Mouse (Mus musculus) kidney, postnatal 14 days (tissue): ENCODE measurements around the gene Adcy4.

Source experiments
- DNase-seq: peaks from one replicate; pipeline ENCODE4 v3.0.0; 2022; ENCODE audit warnings: mixed read lengths

Gene Adcy4

DNA sequence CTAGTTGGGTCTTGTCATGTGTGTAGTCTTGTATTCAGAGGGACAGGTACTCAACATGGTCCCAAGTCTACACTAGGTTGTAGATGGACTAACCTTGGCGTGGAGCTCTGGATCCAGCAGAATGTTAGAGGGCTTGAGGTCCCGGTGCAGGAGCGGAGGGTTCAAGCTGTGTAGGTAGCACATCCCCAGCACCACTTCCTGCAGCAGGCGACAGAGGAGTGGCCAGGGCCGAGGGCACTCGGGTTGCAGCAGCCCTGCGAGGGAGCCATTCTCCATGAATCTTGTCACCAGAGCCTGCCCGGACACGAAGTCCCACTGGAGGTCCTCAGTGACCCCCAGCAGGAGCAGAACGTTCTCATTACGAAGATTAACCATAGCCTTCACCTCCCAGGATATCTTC lies 3.8 kb upstream of the Adcy4 start:
- no peak for DNase-seq

- peak; percentile 12 for DNase-seq
Observed at GRCm38 (mm10) chr14:55785195-55785594, 1.3 kb upstream of the Adcy4 start.

GRCm38 (mm10) chr14:55783171-55783957 lies 531 bp downstream of the Adcy4 start:
- peak; percentile 66 for DNase-seq

DNA sequence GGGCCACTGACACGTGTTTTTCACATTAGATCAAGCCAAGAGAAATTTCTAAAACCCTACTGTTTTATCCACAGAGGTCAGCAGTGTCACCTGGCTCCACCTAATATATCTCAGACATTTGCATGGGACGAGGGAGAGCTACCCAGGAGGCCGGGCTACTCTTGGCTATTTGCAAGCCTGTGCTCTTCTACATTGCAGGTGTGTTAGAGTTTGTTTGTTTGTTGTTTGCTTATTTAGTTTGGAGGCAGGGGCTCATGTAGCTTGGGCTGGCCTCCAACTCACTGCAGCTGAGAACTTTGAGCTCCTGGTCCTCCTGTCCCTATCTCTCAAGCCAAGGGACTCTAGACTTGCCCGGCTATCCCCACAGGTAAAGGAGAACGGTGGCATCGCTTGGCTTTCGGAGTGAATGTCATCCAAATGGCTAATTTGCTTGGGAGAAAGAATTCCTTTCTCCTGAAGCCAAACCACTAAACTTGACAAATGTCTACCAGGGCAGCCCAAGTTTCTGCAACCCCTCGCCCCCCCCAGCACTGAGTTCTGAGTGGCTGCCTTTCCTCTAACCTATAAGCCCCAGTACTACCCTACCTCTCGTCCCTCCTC lies 1.4 kb downstream of the Adcy4 start:
- DNase-seq, result no peak

DNA sequence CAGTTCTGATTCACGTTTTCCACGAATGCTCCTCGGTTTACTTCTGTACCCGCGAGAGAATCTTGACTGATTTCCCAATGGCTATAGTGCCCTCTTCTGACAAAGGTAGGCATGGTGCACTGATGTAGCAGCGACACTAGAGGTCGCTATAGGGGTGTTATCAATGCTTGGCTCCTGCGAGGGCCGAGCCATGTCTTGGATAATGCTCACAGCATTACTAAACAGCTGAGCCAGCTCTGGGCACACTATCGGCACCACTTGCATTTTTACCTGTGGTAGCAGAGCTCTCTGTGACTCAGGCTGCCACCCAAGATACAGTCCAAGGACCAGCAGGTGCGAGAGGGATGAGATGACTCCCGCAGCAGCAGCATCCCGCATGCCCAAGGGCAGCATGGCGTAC lies 2.6 kb downstream of the Adcy4 start:
- DNase-seq, result peak; percentile 81

GRCm38 (mm10) chr14:55780736-55781135 lies 3.2 kb downstream of the Adcy4 start:
- no peak for DNase-seq

- DNase-seq, result no peak
Observed at GRCm38 (mm10) chr14:55779656-55780055, 4.2 kb downstream of the Adcy4 start.

GRCm38 (mm10) chr14:55778686-55779085 lies 5.2 kb downstream of the Adcy4 start:
- no peak for DNase-seq

DNA sequence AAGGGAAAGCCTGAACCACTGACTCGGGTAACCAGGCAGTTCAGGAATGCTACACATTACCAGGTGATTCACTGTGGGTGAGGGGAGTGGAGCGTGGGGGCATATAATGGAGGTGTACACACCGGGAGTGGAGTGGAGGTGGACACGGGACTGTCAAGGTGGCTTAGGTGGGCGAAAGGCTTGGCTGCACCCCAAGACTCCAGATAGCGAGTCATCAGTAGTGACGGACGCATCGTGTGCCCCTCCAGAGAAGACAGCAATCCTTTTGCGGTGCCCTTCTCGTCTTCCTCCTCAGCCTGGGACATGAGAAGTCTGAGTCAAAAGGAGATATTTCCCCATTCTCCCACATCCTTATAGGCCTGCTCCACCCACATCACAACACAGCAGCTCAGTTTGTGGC lies 6.1 kb downstream of the Adcy4 start:
- DNase-seq, result no peak

GRCm38 (mm10) chr14:55777176-55777575 lies 6.7 kb downstream of the Adcy4 start:
- DNase-seq, result no peak

- DNase-seq, result no peak
Observed at GRCm38 (mm10) chr14:55776711-55777110, 7.2 kb downstream of the Adcy4 start.

GRCm38 (mm10) chr14:55769087-55769703 lies 14.7 kb downstream of the Adcy4 start:
- no peak for DNase-seq

DNA sequence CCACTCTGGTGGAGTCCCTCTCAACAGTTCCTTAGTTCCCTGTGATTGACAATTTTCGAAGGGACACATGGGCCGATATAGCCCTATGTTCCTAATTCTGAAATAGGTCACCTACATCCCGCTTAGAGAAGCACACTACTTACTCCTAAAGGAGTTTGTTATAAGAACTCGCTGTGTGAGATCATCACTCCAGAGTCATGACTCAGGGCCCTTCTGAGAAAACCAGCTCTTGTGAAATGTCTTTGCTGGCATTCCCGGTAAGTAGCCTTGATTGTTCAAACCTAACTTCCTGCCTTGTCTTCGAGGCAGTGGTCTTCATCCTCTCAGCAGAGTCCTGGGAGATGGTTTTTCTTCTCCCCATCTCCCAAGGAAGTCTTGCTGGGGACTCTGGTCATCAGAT lies 15.3 kb downstream of the Adcy4 start:
- DNase-seq, result no peak

DNA sequence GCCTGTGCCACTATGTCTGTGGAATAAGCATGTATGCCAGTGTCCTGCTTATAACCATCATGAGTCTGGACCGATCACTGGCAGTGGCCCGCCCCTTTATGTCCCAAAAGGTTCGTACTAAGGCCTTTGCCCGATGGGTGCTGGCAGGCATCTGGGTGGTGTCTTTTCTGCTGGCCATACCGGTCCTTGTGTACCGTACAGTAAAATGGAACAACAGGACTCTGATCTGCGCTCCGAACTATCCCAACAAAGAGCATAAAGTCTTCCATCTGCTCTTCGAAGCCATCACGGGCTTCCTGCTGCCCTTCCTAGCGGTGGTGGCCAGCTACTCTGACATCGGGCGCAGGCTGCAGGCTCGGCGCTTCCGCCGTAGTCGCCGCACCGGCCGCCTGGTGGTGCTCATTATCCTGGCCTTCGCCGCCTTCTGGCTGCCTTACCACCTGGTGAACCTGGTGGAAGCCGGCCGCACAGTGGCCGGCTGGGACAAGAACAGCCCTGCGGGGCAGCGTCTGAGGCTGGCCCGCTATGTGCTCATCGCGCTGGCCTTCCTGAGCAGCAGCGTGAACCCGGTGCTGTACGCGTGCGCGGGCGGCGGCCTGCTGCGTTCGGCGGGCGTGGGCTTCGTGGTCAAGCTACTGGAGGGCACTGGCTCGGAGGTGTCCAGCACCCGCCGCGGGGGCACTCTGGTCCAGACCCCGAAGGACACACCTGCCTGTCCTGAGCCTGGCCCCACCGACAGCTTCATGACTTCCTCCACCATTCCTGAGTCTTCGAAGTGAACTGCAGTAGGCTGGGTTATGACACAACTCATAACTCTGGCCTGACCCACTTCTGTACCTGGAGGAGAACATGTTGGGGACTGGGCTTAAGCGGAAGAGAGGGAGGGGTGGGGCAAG lies 16.1 kb downstream of the Adcy4 start:
- peak; percentile 84 for DNase-seq

DNA sequence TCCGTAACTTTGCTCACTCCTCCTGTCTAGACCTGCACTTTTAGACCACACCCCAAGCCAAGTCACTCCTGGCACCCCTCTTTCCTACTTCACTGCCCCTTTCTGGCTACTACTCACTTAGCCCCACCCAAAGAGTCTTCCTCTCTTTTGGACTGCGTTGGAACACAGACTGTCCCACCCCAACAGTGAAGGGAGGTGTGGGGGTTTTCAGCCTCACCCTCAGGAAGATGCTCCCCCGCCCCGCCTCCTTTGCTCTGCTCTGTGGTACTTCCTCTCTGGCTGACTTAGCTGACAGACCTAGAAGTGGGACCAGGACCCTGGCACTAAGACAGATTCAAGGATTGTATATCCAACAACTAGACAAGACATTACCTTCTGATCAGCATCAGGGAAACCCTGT lies 18.2 kb downstream of the Adcy4 start, which contains the start of gene Ltb4r1:
Ltb4r1 (plus strand) TSS at position 267 of the 400 bp plus-strand sequence.
- no peak for DNase-seq

GRCm38 (mm10) chr14:55763166-55763565 lies 20.7 kb downstream of the Adcy4 start:
- peak; percentile 21 for DNase-seq

DNA sequence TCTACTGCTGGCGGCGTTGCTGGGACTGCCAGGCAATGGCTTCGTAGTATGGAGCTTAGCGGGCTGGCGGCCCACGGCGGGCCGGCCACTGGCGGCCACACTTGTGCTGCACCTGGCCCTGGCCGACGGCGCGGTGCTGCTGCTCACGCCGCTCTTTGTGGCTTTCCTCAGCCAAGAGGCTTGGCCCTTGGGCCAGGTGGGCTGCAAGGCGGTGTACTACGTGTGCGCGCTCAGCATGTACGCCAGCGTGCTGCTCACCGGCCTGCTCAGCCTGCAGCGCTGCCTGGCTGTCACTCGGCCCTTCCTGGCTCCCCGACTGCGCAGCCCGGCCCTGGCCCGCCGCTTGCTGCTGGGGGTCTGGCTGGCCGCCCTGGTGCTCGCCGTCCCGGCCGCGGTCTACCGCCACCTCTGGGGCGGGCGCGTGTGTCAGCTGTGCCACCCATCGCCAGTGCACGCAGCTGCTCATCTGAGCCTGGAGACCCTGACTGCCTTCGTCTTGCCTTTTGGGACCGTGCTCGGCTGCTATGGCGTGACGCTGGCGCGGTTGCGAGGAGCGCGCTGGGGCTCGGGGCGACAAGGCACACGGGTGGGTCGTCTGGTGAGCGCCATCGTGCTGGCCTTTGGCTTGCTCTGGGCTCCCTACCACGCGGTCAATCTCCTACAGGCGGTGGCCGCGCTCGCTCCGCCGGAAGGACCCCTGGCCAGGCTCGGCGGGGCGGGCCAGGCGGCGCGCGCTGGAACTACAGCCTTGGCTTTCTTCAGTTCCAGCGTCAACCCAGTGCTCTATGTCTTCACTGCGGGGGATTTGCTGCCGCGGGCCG lies 21.7 kb downstream of the Adcy4 start:
- peak; percentile 67 for DNase-seq

DNA sequence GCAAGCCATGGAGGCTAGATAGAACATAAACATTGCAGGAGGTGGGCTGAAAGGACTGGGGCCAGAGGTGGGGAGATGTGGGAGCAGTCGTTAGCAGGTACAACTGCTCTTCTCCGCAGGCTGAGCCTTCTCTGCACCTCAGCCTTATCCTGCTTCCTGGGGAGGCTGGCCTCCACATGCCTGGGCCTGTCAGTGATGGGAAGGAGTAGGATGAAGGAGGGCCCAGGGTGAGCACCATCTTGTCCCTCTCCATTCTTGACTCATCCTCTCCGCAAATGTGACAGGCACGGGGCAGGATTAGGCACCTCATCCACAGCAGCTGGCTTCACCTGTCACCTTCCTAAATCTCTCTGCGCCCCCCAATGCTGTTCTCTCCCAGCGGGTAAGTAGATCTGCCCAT lies 22.7 kb downstream of the Adcy4 start, which contains the start of gene Ltb4r2:
Ltb4r2 (plus strand) TSS at position 266 of the 400 bp plus-strand sequence.
- DNase-seq, result no peak

DNA sequence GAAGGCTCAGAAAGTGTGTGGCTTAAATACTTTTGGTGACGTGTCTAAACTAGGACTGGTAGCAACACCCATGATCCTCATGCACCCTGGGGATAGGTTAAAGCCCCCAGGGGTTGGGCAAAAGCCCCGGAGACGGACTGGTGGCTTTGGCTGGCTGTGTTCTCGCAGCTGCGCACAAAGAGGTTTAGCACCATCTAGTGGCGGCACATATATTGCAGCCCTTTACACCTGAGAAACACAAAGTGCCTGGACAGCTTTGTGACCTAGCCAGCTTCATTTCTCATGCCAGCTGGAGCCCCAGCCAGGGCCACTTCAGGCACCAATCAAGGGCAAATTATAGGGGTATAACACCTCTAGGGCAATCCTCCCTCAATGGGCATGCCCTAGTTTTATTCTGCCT lies 23.7 kb downstream of the Adcy4 start:
- DNase-seq, result peak; percentile 92

DNA sequence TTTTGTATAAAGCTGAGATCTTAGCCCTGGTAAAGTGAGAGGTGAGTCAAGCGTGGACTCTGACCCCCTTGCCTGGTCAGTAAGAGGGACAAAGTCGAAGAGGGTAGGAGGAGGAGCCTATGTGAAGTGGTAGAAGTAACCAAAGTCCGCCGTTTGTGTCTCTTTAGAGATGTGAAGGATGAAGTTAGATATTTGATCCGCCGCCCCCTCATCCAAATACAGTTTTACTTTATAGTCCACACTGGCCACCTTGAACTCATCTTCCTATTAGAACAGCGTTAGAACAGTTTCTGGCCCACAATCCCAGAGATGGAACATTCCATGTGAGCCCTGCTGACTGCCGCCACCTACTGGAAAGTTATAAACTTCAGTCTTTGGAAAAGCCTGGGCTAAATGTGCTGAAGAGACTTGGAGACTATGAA lies 25.5 kb downstream of the Adcy4 start, which contains the start of gene Cideb:
Cideb (minus strand) TSS at position 96 of the 422 bp plus-strand sequence.
- peak; percentile 81 for DNase-seq

- DNase-seq, result no peak
Observed at GRCm38 (mm10) chr14:55757566-55757965, 26.3 kb downstream of the Adcy4 start.
